Mouse (Mus musculus): ENCODE measurements around the gene Atg16l2. TPM values are rescaled to one million over a fixed set of nuclear protein-coding genes. Genes with fewer than 3 reads are reported as not detected.

The Atg16l2 gene
- polyA plus RNA-seq, 1 experiment from 2014 or later: 6.0 TPM

DNA sequence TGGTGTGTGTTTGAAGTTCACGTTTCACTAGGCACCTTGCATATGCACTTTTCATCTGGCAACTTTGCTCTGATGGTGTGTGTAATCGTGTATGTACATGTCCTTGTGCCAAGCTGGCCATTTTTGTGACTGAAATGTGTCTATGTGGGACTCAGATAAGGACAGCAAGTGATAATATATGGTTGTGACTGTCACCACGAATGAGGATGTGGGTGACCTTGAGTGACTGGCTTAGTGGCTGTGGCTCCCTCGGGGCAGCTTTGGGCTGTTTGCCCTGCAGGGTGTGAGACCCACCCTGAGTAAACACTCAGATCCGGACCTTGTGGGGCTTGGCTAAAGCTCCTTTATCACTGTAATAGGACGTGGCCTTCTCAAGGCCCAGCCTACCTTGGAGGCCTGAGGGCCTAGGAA, 14.5 kb upstream of the Atg16l2 start:
- 0 out of 2 replicates have a peak, but pooled peaks cover 2% of the 10 kb centered on the region for H3K4me1 ChIP-seq (replicated peaks; ENCODE audit: control insufficient read depth, insufficient read depth)
- H3K27me3 ChIP-seq (ENCODE audit: control insufficient read depth, insufficient read depth, low read length): no peaks in the 10 kb centered on the region
- ATAC-seq (ENCODE audit: low FRiP score, low TSS enrichment) (peak; percentile 83), DNase-seq (ENCODE audit: low spot score) (peak; percentile 84)
- peak overlapping the region; percentile 80 for H3K27ac ChIP-seq (replicated peaks)
- H3K9ac ChIP-seq (ENCODE audit: low read length): no peak overlapping the region
- TF ChIP-seq EP300 (optimal IDR thresholded peaks at IDR 0.05) (no peak), CTCF (IDR thresholded peaks at IDR 0.05; ENCODE audit: low read depth) (no peak)
- 31% methylated on average over 6 of the region's 6 CpGs for WGBS
- H3K9me3 ChIP-seq (ENCODE audit: control insufficient read depth, low read length): no peaks in the 10 kb centered on the region
- H3K4me3 ChIP-seq (ENCODE audit: low read depth, low read length): no peak overlapping the region
- H3K36me3 ChIP-seq (ENCODE audit: control insufficient read depth, insufficient read depth, low read length): no peaks in the 10 kb centered on the region
- no peak overlapping the region for H3K4me2 ChIP-seq (replicated peaks; ENCODE audit: low read depth)

DNA sequence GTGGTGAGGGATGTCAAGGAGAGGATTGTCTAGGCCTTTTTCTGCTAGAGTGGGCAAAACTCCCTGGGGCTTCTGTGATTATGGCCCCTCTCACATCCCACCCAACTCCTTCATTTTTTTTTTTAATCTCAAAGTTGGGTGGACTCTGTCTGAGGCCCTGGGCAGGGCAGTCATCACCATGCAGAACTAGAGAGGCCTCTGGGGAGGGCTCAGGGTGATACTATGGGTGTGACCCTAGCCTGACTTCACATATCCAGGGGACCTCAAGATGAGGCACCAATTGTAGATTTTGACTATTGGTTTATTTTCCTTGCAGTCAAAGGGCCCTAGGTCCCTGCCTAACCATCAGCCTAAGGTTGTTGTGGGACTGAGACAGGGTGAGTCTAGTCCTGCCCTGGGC, 13.6 kb upstream of the Atg16l2 start:
- Histone ChIP-seq H3K9ac (ENCODE audit: low read length) (no peak overlapping the region), H3K36me3 (ENCODE audit: control insufficient read depth, insufficient read depth, low read length) (no peaks in the 10 kb centered on the region), H3K4me3 (ENCODE audit: low read depth, low read length) (no peak overlapping the region), H3K27ac (replicated peaks) (no peak overlapping the region), H3K4me1 (replicated peaks; ENCODE audit: control insufficient read depth, insufficient read depth) (0 out of 2 replicates have a peak, but pooled peaks cover 2% of the 10 kb centered on the region), H3K4me2 (replicated peaks; ENCODE audit: low read depth) (no peak overlapping the region), H3K27me3 (ENCODE audit: control insufficient read depth, insufficient read depth, low read length) (no peaks in the 10 kb centered on the region), H3K9me3 (ENCODE audit: control insufficient read depth, low read length) (no peaks in the 10 kb centered on the region)
- ATAC-seq (ENCODE audit: low FRiP score, low TSS enrichment) (no peak), DNase-seq (ENCODE audit: low spot score) (no peak)
- TF ChIP-seq EP300 (optimal IDR thresholded peaks at IDR 0.05): no peak
- no peak for TF ChIP-seq CTCF (IDR thresholded peaks at IDR 0.05; ENCODE audit: low read depth)

DNA sequence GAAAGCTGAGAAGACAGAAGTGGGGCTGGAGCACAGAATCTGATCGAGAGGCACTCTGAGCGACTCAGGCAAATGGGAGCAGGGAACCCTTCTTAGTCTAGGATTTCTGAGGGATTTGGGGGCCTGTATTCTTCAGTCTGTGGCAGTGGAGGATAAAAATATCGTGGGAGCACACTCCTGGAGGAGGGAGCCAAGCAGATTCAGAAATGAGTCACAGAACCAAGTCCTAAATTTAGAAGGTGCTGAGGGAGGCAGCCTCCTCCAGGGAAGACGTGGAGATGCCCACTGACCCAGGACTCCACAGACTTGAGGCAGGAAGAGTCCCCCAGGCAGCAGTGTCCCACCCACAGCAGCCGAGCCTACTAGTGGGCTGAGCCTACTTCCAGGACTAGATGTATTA, 12.3 kb upstream of the Atg16l2 start:
- Histone ChIP-seq H3K4me1 (replicated peaks; ENCODE audit: control insufficient read depth, insufficient read depth) (no peaks in the 10 kb centered on the region), H3K4me3 (ENCODE audit: low read depth, low read length) (no peak overlapping the region), H3K36me3 (ENCODE audit: control insufficient read depth, insufficient read depth, low read length) (no peaks in the 10 kb centered on the region), H3K4me2 (replicated peaks; ENCODE audit: low read depth) (no peak overlapping the region), H3K27ac (replicated peaks) (no peak overlapping the region), H3K27me3 (ENCODE audit: control insufficient read depth, insufficient read depth, low read length) (no peaks in the 10 kb centered on the region), H3K9ac (ENCODE audit: low read length) (no peak overlapping the region), H3K9me3 (ENCODE audit: control insufficient read depth, low read length) (no peaks in the 10 kb centered on the region)
- TF ChIP-seq EP300 (optimal IDR thresholded peaks at IDR 0.05): no peak
- TF ChIP-seq CTCF (IDR thresholded peaks at IDR 0.05; ENCODE audit: low read depth): no peak
- DNase-seq (ENCODE audit: low spot score): no peak
- ATAC-seq (ENCODE audit: low FRiP score, low TSS enrichment): no peak
- 55% methylated on average over 5 of the region's 5 CpGs for WGBS

DNA sequence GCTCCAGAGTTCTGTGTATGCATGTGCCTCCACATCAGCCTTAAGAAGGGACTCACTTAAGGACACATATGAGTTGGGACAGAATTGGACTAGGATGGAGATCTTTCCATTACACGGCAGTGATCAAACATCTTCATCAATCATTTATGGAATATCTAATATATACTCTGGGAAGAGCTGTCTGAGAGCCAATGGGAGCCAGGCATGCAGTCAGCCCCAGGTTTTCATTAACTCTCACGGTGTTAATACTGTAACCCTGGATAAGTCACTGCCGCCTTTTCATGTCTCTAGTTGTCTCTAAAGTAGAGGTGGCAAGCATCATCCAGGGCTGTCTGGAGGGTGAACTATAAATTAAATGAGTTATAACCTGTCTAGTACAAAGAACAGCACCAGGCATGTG, 11.0 kb upstream of the Atg16l2 start:
- no peak overlapping the region for H3K9ac ChIP-seq (ENCODE audit: low read length)
- no peak for TF ChIP-seq CTCF (IDR thresholded peaks at IDR 0.05; ENCODE audit: low read depth)
- TF ChIP-seq EP300 (optimal IDR thresholded peaks at IDR 0.05): no peak
- H3K27me3 ChIP-seq (ENCODE audit: control insufficient read depth, insufficient read depth, low read length): no peaks in the 10 kb centered on the region
- 51% methylated on average over 3 of the region's 3 CpGs for WGBS
- H3K4me2 ChIP-seq (replicated peaks; ENCODE audit: low read depth): no peak overlapping the region
- H3K4me3 ChIP-seq (ENCODE audit: low read depth, low read length): no peak overlapping the region
- DNase-seq (ENCODE audit: low spot score): no peak
- no peak for ATAC-seq (ENCODE audit: low FRiP score, low TSS enrichment)
- H3K4me1 ChIP-seq (replicated peaks; ENCODE audit: control insufficient read depth, insufficient read depth): no peaks in the 10 kb centered on the region
- H3K36me3 ChIP-seq (ENCODE audit: control insufficient read depth, insufficient read depth, low read length): no peaks in the 10 kb centered on the region
- H3K9me3 ChIP-seq (ENCODE audit: control insufficient read depth, low read length): no peaks in the 10 kb centered on the region
- no peak overlapping the region for H3K27ac ChIP-seq (replicated peaks)

DNA sequence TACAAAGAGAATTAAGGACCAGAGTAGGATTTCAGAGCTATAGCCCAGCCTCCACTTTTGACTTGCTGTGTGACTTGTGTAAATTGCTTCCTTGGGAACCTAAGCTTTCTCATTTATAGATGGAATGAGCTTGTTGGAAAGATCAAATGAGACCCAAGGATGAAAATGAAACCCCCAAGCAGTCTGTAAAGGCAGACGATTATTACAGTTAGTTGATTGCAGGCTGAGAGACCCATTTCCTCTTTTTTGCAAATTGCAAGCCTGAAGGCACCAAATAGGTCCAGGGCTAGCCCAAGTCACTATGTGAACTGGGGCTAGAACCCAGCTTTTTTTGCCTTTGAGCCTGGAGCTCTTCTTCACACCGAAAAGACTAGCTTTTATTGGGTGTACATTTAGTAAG, 9.0 kb upstream of the Atg16l2 start:
- peak overlapping the region; percentile 95; the same call in 1 of the 2 replicates for H3K27ac ChIP-seq (replicated peaks)
- WGBS: 30% methylated on average over 2 of the region's 2 CpGs
- no peaks in the 10 kb centered on the region for H3K4me1 ChIP-seq (replicated peaks; ENCODE audit: control insufficient read depth, insufficient read depth)
- no peaks in the 10 kb centered on the region for H3K9me3 ChIP-seq (ENCODE audit: control insufficient read depth, low read length)
- H3K4me2 ChIP-seq (replicated peaks; ENCODE audit: low read depth): peak overlapping the region; percentile 37
- TF ChIP-seq CTCF (IDR thresholded peaks at IDR 0.05; ENCODE audit: low read depth): no peak
- no peak for TF ChIP-seq EP300 (optimal IDR thresholded peaks at IDR 0.05)
- DNase-seq (ENCODE audit: low spot score): no peak
- ATAC-seq (ENCODE audit: low FRiP score, low TSS enrichment): no peak
- no peak overlapping the region for H3K9ac ChIP-seq (ENCODE audit: low read length)
- no peaks in the 10 kb centered on the region for H3K27me3 ChIP-seq (ENCODE audit: control insufficient read depth, insufficient read depth, low read length)
- H3K36me3 ChIP-seq (ENCODE audit: control insufficient read depth, insufficient read depth, low read length): no peaks in the 10 kb centered on the region
- H3K4me3 ChIP-seq (ENCODE audit: low read depth, low read length): peak overlapping the region; percentile 57; the same call in 1 of the 2 replicates

DNA sequence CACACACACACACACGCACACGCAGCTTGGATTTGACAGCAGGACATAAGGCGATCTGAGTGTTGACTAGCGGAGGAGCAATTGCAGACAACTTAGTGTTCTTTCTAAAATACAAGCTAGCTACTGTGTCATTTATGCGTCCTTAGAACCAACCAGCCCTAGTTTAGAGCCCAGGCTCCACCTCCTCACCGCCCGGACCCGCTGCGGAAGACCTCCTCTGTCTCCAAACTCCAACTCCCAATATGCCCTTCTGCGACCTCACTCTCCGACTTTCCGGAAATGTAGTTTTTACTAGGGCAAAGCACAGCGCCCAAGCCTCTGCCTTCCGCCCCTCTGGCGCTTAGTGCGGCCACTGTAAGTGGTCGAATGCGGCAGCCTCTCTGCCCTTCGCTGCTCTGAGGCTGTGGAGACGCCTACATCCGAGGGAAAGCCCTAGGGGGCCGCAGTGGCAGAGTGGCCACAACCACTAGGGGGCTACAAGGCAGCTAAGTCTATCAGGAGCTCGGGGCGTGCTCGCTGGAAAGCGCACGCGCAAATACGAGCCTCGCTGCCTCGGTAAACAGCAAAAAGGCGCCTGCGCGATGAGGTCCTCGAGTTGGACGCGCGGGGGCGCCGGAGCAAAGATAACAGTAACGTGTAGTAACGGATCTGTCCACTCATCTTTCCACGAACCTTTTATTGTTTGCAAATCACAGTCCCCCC, 8.4 kb upstream of the Atg16l2 start:
- peak overlapping the region; percentile 75 for H3K9ac ChIP-seq (ENCODE audit: low read length)
- TF ChIP-seq EP300 (optimal IDR thresholded peaks at IDR 0.05) (no peak), CTCF (IDR thresholded peaks at IDR 0.05; ENCODE audit: low read depth) (peak; percentile 96)
- H3K9me3 ChIP-seq (ENCODE audit: control insufficient read depth, low read length): no peaks in the 10 kb centered on the region
- no peaks in the 10 kb centered on the region for H3K36me3 ChIP-seq (ENCODE audit: control insufficient read depth, insufficient read depth, low read length)
- peak overlapping the region; percentile 60 for H3K4me2 ChIP-seq (replicated peaks; ENCODE audit: low read depth)
- no peaks in the 10 kb centered on the region for H3K27me3 ChIP-seq (ENCODE audit: control insufficient read depth, insufficient read depth, low read length)
- ATAC-seq (ENCODE audit: low FRiP score, low TSS enrichment) (peak; percentile 95), DNase-seq (ENCODE audit: low spot score) (peak; percentile 96)
- peak overlapping the region; percentile 95 for H3K27ac ChIP-seq (replicated peaks)
- H3K4me1 ChIP-seq (replicated peaks; ENCODE audit: control insufficient read depth, insufficient read depth): no peaks in the 10 kb centered on the region
- H3K4me3 ChIP-seq (ENCODE audit: low read depth, low read length): peak overlapping the region; percentile 57
- WGBS: under 1% methylated on average over 43 of the region's 43 CpGs
